Mouse (Mus musculus): ENCODE measurements around the gene Slc19a1. TPM values are rescaled to one million over a fixed set of nuclear protein-coding genes. Genes with fewer than 3 reads are reported as not detected.

Slc19a1 gene
- polyA plus RNA-seq, 1 experiment from 2014 or later = 13.9 TPM

DNA sequence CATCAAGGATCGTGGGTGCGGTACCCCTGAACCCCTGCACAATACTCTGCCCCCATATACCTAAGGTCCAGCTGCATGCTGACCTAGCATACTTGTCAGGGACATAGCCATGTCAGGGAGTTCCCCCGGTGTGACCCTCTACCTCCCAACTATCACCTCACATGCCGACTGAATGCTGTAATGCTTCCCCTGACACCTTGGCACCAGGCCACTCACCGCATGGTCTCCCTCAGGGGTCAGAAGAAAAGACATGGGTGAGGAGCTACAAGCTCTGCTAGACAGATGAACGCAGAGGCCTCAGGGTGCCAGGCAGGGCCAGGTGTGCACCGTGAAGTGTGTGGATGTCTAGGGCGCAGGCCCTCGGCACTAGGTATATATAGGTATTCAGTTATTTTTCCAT is 78.0 kb downstream of the Slc19a1 start:
- H3K4me3 ChIP-seq (ENCODE audit: low read depth, low read length) = no peak overlapping the region
- H3K27me3 ChIP-seq (ENCODE audit: control insufficient read depth, insufficient read depth, low read length) = no peaks in the 10 kb centered on the region
- no peak for ATAC-seq (ENCODE audit: low FRiP score, low TSS enrichment)
- no peaks in the 10 kb centered on the region for H3K9me3 ChIP-seq (ENCODE audit: control insufficient read depth, low read length)
- no peak overlapping the region for H3K27ac ChIP-seq (replicated peaks)
- DNase-seq (ENCODE audit: low spot score) = no peak
- 82% methylated on average over 9 of the region's 9 CpGs for WGBS
- no peaks in the 10 kb centered on the region for H3K36me3 ChIP-seq (ENCODE audit: control insufficient read depth, insufficient read depth, low read length)
- H3K4me1 ChIP-seq (replicated peaks; ENCODE audit: control insufficient read depth, insufficient read depth) = peaks cover 7% of the 10 kb centered on the region; the same call in 1 of the 2 replicates
- H3K4me2 ChIP-seq (replicated peaks; ENCODE audit: low read depth) = no peak overlapping the region
- no peak for TF ChIP-seq EP300 (optimal IDR thresholded peaks at IDR 0.05)
- no peak for TF ChIP-seq CTCF (IDR thresholded peaks at IDR 0.05; ENCODE audit: low read depth)
- no peak overlapping the region for H3K9ac ChIP-seq (ENCODE audit: low read length)

Other genes starting within 250 kb of the Slc19a1 start
- 15.3 and 18.5 TPM in 2 replicates for gene Pcbp3, start 70.4 kb upstream of the Slc19a1 start, polyA plus RNA-seq (2015; fragmentation: Nextera tagmentation; extraction: Ambion mirVana)
- gene Col18a1, start 134.3 kb downstream of the Slc19a1 start, polyA plus RNA-seq (2015; fragmentation: Nextera tagmentation; extraction: Ambion mirVana) = 26.3 and 26.6 TPM in 2 replicates
- gene Pofut2, start 227.0 kb downstream of the Slc19a1 start, polyA plus RNA-seq (2015; fragmentation: Nextera tagmentation; extraction: Ambion mirVana) = 50.7 and 54.0 TPM in 2 replicates